In the genomic region with DNA sequence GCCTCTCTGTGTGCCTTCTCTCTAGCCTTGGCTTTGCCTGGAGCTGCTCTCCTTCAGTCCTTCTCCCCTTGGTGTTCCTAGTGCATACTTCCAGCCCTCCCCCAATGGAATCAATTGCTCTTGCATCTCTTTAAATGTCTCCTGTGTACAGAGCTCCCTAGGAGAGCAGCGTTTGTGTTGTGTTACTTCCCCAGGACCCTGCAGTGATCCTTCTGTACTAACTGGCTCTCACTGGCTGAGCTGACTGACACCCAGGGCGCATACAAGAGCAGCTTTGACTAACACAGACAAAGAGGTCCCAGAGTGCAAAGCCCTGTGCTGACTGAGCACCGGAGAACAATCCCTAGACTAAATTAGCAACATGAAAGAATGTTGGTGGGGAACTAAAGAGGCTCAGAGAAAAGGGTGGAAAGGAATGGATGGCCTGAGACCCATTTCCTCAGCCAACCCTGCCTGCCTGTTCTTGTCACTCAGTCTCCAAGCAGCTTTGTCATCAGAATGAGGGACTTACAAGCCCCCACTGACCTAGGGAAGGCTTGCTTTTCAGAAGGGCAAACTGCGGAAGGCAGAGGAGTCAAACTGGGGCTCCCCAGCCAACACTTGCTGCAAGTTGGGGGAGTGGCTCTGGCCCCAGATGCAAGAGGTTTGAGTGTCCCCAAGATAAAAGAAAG, we compare ENCODE assay signal across 15 mouse cellular contexts.
DNase-seq lines count a peak whose midpoint lies in the region; ATAC-seq lines count a peak whose summit lies in the region.
"Had no signal": no experiment of that assay in that cellular context is flagged by ENCODE, and none has a peak within 500 bp of the region (broad histone marks: within the 10 kb centered on the region; RNA-seq: fewer than 3 reads in every experiment).

No protein-coding gene starts in this region.

- no peak overlapping the region for H3K27ac ChIP-seq in forebrain, embryonic 14.5 days (ENCODE audit: low read depth, low read length)
- peak overlapping the region; percentile 57 for H3K27ac ChIP-seq in midbrain, embryonic 10.5 days (replicated peaks)
- H3K27ac ChIP-seq in intestine, embryonic 15.5 days = no peak overlapping the region
- H3K27ac ChIP-seq: limb, embryonic 15.5 days had no signal

- no peaks in the 10 kb centered on the region for H3K27me3 ChIP-seq in forebrain, embryonic 14.5 days (replicated peaks; ENCODE audit: control insufficient read depth, insufficient read depth, low read length)
- peaks cover 59% of the 10 kb centered on the region for H3K27me3 ChIP-seq in midbrain, embryonic 10.5 days (ENCODE audit: low read depth, poor library complexity, severe bottlenecking)
- H3K27me3 ChIP-seq in intestine, embryonic 15.5 days (replicated peaks) = no peaks in the 10 kb centered on the region; the same call in 1 of the 2 replicates
- H3K27me3 ChIP-seq: limb, embryonic 15.5 days had no signal

- peaks cover 5% of the 10 kb centered on the region; the same call in 1 of the 2 replicates for H3K4me1 ChIP-seq in forebrain, embryonic 14.5 days (ENCODE audit: control insufficient read depth, insufficient read depth, low read length)
- H3K4me1 ChIP-seq in midbrain, embryonic 10.5 days = peaks cover 31% of the 10 kb centered on the region
- H3K4me1 ChIP-seq in intestine, embryonic 15.5 days (replicated peaks) = no peaks in the 10 kb centered on the region
- H3K4me1 ChIP-seq: limb, embryonic 15.5 days had no signal

- no peaks in the 10 kb centered on the region for H3K9me3 ChIP-seq in forebrain, embryonic 14.5 days (replicated peaks; ENCODE audit: control insufficient read depth, low read length)
- no peaks in the 10 kb centered on the region for H3K9me3 ChIP-seq in midbrain, embryonic 10.5 days (replicated peaks)
- no peaks in the 10 kb centered on the region for H3K9me3 ChIP-seq in intestine, embryonic 15.5 days
- H3K9me3 ChIP-seq: limb, embryonic 15.5 days had no signal

- no peak overlapping the region for H3K9ac ChIP-seq in forebrain, embryonic 14.5 days (ENCODE audit: low read length)
- no peak overlapping the region for H3K9ac ChIP-seq in intestine, embryonic 15.5 days
- H3K9ac ChIP-seq: limb, embryonic 15.5 days had no signal

- DNase-seq in ES-CJ7 (ENCODE audit: low read depth, low spot score) (peak; percentile 75), ZHBTc4 (ENCODE audit: low read depth, low spot score) (peak; percentile 82)
- DNase-seq in forebrain, embryonic 14.5 days (ENCODE audit: low spot score) = peak; percentile 49
- peak; percentile 58 for DNase-seq in midbrain, embryonic 10.5 days (ENCODE audit: low spot score)
- DNase-seq in urinary bladder, postnatal 14 days (ENCODE audit: low spot score) = no peak
- no peak for DNase-seq in gastrocnemius, postnatal 4 days (ENCODE audit: low spot score in 2 of 2)
- DNase-seq in natural killer cell, adult 2 months (ENCODE audit: low spot score in 2 of 2) = no peak
- DNase-seq: cerebellum, adult 11 months; heart, adult 11 months; lung, postnatal 36 days; thymus, adult 18-20 months had no signal

- 5% methylated on average over 4 of the region's 4 CpGs for WGBS in forebrain, embryonic 14.5 days
- 3% methylated on average over 4 of the region's 4 CpGs for WGBS in midbrain, embryonic 10.5 days
- WGBS in intestine, embryonic 15.5 days = 17% methylated on average over 4 of the region's 4 CpGs

- H3K4me3 ChIP-seq in forebrain, embryonic 14.5 days (ENCODE audit: low read depth, low read length) = no peak overlapping the region
- peak overlapping the region; percentile 10; the same call in 1 of the 2 replicates for H3K4me3 ChIP-seq in midbrain, embryonic 10.5 days
- no peak overlapping the region for H3K4me3 ChIP-seq in intestine, embryonic 15.5 days (replicated peaks)
- H3K4me3 ChIP-seq: erythroblast, embryonic 14.5 days; limb, embryonic 15.5 days had no signal

- H3K36me3 ChIP-seq in forebrain, embryonic 14.5 days (ENCODE audit: control insufficient read depth, insufficient read depth, low read length) = no peaks in the 10 kb centered on the region
- H3K36me3 ChIP-seq in midbrain, embryonic 10.5 days = no peaks in the 10 kb centered on the region
- no peaks in the 10 kb centered on the region for H3K36me3 ChIP-seq in intestine, embryonic 15.5 days
- H3K36me3 ChIP-seq: limb, embryonic 15.5 days had no signal

- ATAC-seq in forebrain, embryonic 14.5 days = peak; percentile 71; the same call in 1 of the 2 replicates
- ATAC-seq in intestine, embryonic 15.5 days = no peak
- ATAC-seq: inflammation-experienced regulatory T-cells, adult 6 months had no signal

- no peak overlapping the region for H3K4me2 ChIP-seq in forebrain, embryonic 14.5 days (ENCODE audit: low read length)
- H3K4me2 ChIP-seq in intestine, embryonic 15.5 days (replicated peaks) = no peak overlapping the region
- H3K4me2 ChIP-seq: limb, embryonic 15.5 days had no signal

Comparison
In these comparisons a context has a peak if more than half of its experiments do, and no peak if none do; other contexts are left out.
1. DNase-seq: peak in ES-CJ7 (single experiment), ZHBTc4 (single experiment), forebrain, embryonic 14.5 days (single experiment) and midbrain, embryonic 10.5 days (single experiment); none in urinary bladder, postnatal 14 days (single experiment), gastrocnemius, postnatal 4 days (0 of 2) and natural killer cell, adult 2 months (0 of 2).